Mouse (Mus musculus): ENCODE measurements around the gene Rab4a.
A peak's percentile ranks its signal among the peaks of the same experiment; 100 is the strongest.
"Not testable (repeated sequence)": the region's sequence is repeated elsewhere in the genome, so short reads cannot be mapped to it uniquely, and the experiment has no call there.

Gene Rab4a

DNA sequence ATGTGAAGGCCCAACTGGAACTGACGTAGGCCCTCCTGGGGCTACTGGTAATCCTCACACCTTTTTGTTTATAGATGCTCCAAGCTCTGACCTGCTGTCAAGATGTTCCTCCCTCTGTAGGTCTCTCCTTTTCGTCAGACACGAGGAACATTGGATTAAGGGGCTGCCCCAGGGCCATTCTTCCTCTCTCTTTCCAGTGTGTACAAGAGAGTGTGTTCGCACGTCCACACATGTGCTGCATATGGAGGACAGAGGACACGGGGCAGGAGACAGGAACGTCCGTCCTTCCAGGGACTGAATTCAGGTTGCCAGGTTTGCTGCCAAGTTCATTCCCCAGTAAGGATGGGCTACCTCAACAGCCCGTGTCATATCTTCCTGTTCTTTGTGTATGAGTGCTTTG lies 16.3 kb upstream of the Rab4a start:
- DNase-seq = no peak

DNA sequence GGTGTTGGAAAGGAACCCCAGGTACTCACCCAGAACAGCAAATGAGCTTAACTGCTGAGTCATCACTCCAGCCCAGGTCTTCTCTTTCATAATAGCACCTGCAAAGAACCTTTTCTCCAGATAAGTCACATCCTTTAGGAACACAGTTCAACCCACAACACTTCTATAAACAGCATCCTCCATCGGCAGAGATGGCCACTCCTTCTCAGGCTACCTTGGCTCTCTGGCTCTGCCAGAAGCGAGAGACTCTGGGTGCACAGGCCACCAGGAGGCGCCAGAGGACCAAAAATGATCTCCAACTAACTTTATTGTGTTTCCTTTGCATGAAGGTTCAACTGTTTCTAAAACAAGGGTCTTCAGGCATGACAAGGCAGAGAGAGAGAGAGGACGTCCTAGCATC lies 15.8 kb upstream of the Rab4a start:
- peak; percentile 65 to 91 for DNase-seq

DNA sequence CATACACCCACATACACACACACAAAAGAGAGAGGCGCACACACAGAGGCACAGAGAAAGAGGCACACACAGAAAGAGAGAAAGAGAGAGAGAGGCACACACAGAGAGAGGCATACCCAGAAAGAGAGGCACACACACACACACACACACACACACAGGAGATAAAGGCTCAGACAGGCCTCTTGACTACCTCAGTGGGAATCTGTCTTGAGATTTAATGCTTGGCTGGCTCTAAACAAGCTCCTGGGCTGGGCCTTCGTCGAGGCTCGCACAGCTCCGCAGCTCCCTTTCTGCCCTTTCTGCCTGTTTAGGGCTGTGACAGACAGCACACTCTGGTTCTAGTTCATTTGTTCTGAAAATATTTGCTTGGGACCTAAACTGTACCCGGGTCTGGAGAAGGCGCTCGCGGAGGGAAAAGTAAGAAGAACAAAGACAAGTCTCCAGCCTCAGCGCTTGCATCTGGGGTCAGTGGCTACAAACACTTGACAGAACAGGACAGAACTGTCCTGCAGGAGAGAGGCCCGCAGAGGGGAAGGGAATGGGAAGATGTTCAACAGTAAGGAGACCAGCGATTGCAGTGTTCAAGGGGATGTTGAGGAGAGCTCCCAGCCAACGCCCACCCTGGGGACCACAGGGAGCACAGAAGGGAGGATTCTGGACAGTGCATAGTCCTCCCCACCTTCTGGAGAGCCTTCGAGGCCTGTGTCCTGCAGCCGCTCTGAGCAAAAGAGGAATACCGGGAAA lies 14.5 kb upstream of the Rab4a start:
- peak in 1 of 2 experiments; percentile 22 for DNase-seq

DNA sequence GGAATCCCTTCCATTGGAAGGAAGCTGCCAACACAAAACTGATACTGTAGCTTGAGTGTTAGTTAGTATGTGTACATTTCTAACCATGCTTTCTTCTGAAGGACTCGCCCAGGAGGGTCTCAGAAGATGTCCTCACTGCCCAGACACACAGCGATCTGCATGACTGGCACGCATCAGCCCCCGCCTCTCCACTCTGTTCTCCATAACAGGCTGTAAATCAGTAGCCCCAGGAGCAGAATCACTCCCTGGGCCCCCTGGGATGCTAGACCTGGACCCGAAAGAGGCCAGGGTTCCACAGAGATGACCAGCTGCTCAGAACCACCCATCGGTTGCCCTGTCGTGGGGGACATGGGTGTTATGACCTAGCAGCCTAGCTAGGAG lies 13.9 kb upstream of the Rab4a start:
- DNase-seq = no peak

DNA sequence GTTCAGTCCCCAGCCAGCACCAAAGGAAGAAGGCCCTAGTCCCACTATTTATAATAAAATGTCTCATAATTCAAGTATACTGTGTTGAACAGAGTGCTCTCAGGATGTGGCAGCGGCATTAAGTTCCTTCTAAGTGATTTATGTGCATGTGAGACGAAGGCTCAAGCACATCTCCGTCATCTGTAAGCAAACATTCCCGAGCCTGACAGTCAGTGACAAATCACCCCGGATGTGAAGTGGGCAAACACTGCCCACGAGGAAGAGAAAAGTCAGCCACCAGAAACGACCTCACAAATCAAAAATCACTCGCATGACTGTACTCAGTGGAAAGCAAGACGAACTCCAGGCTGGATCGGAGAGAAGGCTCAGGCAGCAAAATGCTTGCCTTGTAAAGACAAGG lies 11.9 kb upstream of the Rab4a start:
- DNase-seq = no peak

DNA sequence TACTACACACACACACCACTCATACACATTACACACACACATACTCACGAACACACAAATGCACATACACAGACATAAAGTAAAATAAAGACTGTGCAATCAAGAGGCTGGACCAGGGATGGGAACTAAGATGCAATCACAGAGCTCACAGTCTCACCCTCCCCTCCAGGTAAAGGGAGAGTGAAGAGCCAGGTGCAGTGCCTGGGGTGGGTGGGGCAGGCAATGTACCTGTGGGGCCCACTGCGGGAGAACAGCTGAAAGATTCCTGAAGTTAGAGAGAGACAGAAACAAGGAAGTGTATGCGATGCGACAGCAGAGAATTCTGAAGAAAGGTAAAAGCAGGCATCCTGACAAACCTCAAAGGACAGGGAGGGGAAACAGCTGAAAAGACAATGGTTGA lies 11.0 kb upstream of the Rab4a start:
- DNase-seq = no peak

DNA sequence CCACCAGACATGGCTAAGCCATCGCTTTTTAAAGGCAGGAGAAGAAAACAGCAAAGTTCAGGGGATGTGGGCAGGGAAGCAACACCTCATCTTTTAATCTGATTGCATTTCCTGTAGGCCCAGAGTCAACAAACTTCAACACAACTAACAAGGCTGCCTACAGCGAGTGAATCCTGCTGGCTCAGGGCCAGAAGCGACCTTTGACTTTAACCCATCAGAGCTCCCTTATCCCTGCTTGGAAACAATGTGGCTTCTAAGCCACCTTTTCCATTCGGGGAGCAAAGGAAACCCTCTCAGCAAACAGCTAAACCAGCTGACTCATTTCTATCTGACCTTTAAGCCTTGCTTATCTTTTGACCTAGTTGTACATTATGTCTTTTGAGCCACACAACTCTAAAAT lies 9.0 kb upstream of the Rab4a start:
- peak in 1 of 2 experiments; percentile 49 for DNase-seq

DNA sequence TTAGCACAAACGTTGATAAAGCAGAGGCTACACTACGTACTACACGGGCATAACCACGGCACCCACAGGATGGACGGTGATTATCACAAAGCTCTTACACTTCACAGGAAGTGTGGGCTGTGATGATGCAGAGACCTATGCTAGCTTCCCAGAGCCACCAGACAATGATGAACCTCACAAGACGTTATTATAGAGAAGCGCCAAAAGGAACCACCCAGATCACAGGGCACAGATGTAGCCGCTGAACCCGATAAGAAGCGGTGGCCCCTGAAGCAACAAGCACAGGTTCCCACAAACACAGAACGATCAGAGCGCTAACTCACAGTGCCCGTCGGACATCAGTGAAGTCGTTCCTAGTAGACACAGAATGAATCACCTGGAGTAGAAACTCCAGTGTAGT lies 7.9 kb upstream of the Rab4a start:
- no peak for DNase-seq

DNA sequence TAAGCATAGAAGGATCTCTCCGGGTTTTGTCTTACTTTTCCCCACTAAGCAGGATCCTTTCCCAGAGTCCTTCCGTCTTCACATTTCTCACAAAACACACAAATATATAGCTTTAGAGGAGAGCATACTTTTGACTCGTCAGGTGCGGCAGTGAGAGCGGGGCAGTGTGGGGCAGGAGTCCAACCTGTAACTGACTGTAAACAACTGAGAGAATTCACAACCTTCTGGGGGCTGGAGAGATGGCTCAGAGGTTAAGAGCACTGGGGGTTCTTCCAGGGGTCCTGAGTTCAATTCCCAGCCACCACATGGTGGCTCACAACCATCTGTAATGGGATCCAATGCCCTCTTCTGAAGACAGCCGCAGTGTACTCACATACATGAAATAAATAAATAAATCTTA lies 6.4 kb upstream of the Rab4a start:
- DNase-seq = no peak

DNA sequence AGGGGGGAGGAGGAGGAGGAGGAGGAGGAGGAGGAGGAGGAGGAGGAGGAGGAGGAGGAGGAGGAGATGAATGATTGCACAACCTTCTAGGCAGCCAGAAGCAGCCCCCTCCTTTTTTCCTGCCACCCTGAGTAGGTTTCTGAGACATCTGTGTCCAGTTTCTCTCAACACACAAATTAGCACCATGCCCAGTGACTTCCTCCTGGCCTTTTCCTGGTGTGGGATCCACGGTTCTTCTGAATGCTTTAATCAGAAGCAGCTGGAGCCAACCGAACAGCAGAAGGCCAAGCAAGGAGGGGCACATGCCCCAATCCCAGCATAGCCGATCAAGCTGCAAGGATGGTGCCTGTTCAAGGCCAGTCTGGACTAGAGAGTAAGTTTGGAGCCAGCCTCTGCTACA lies 5.9 kb upstream of the Rab4a start:
- no peak for DNase-seq

DNA sequence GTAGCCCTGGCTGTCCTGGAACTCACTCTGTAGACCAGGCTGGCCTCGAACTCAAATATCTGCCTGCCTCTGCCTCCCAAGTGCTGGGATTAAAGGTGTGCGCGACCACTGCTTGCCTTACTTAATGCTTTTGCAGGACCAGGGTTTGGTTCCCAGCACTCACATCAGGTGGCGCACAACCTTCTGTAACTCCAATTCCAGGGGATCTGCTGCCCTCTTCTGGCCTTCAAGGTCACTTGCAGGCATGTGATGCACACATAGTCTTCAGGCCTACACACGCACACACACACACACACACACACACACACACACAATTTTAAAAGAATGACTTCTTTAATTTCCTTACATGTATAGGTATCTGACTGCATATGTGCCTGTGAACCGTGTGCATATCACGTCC lies 4.9 kb upstream of the Rab4a start:
- no peak for DNase-seq

DNA sequence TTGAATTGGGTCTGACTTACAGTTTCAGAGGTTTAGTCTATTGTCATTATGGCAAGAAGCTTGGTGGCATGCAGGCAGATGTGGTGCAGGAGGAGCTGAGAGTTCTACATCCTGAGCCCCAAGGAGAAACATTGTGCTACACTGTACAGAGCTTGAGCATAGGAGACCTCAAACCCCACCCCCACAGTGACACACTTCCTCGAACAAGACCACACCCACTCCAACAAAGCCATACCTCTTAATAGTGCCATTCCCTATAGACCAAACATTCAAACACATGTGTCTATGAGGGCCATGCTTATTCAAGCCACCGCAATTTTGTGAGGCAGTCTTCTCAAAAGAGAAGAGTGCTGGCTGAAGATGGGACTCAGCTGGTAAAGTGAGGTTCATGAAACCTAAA lies 4.2 kb upstream of the Rab4a start:
- DNase-seq = no peak

DNA sequence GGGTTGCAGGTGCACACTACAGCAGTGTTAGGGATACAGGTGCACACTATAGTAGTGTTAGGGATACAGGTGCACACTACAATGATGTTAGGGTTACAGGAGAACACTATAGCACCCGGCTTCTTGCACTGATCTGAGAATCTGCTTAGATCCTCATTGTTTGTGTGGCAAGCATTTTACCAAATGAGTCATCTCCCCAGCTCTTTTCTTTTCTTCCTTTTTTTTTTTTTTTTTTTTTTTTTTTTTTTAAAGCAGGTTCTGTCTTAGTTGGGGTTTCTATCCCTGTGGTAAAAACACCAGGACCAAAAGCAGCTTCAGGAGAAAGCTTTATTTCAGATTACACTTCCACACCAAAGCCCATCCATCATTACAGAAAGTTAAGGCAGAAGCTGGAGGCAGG lies 2.1 kb upstream of the Rab4a start:
- no peak for DNase-seq

DNA sequence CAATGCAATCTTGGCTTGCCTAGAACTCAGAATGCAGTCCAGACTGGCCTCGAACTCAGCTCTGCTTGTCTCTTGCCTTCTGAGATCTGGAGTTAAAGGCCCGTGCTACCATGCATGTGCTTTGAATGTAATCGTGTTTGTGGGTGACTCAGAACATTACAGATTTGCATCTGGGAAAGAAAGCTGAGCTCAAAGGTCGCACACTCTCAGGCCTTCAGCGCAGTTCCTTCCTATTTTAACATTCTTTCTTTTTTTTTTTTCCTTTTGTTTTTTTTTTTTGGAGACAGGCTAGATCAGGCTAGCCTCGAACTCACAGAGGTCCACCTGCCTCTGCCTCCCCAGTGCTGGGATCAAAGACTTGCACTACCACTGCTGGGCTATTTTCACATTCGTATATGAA lies 1.2 kb upstream of the Rab4a start:
- DNase-seq = no peak

DNA sequence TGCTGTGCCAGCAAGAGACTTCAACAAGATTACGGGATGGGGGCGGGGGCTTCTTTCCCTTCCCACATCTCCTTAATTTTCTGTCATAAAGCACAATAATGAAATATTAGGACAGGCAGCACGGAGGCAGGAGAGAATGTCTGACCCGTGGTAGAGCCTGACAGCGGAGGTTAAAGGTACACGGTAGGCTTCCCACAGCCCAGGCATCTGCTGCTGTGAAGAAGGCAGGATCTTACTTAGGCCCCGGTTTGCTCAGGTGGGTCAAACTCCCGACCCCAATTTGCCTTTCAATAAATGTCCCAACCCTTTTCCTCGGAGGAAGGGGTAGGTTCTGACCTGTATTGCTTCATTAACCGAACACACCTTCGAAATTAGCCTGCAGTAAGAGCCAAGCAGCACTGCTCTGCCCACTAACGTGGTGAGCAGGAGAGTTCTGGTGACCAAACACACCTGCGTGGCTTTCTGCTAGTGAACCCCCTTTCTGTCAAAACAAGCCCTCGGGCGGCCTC lies 522 bp upstream of the Rab4a start:
- DNase-seq = no peak

DNA sequence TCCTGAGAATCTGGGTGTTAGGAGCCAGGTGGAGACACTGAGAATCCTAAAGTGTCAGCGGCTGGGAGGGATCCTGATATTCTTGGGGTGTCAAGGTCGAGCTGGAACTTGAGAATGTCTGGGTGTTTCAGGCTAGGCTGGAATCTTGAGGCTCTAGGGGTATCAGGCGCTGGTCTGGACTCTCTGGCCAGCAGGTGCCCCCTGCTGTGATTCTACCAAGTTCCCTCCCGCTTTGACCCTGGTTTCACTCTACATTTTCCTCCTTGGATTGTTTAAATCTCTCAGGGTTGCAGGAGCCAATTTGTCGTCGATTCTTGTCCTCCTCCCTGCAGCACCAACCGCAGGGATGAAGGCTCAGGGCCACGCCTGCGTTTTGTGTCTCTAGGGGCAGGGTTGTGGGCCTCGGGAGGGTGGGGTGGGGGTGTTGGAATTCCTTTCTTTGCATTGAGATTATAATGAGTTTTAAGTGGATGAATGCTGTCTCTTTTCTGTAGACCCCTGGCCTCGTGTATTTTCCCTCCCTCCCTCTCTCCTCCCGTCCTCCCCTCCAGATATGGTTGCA lies 670 bp downstream of the Rab4a start:
- no peak for DNase-seq

DNA sequence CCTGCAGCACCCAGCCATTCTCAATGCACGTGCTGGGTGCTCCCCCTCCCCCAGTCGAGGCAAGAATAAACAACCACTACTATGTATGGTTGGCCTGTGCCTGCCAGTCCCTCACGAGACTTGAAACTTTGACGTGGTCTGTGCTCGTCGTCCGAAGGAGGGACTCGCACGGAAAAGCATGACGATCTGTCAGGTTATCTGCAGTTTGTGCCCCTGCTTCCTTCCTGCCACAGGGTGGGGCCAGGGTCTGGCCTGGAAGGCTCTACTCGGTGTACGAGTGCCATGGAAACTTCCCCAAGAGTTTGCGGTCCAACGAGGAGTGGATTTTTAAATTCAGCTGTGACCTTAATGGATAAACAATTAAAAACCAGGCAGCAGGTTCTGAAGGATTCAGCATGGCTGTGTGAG lies 1.2 kb downstream of the Rab4a start:
- peak; percentile 52 to 54 for DNase-seq

DNA sequence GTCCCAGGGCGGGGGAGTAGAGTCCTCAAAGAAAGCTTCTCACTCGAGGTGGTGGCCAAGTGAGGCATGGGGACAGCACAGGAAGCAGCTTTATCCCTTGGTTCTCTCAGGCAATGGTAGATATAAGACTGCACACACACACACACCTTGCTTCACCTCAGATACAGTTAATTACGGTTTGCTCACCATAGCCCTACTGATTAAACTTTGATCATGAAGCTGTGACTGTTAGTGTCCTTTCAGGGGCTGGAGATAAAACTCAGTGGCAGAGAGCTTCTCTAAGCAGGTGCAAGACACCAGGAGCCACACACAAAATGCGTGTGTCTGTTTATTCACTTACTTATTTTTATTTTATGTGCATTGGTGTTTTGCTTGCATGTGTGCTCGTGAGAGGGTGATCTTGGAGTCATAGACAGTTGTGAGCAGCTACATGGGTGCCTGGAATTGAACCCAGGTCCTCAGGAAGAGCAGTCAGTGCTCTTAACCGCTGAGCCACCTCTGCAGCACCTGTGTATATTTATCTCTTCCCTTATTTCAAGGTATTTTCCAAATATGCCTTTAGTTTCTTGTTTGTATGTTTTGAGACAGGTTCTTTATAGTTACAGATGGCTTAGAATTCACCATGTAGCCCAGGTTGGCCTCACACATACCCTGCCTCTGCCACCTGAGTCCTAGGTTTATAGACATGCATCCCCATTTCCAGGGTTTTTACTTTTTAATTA lies 2.2 kb downstream of the Rab4a start:
- no peak for DNase-seq

DNA sequence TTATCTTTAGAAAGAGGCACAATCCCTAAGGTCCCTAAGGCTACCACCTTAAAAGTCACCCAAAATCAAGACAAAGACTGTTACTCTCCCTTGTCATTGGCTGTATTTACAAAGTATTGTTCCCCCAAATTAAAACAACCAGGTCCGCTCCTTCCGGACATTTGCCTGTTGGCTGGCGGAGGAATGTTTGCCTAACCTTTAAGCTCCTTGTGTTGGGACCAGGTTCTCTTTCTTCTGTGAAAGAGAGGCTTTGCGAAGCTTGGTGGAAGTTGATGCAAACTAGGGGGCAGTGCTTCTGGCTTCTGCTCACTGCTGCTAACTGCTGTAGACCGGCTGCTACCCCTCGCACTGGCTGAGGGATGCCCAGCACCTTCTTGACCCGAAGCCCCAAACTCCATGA lies 2.9 kb downstream of the Rab4a start:
- no peak for DNase-seq

DNA sequence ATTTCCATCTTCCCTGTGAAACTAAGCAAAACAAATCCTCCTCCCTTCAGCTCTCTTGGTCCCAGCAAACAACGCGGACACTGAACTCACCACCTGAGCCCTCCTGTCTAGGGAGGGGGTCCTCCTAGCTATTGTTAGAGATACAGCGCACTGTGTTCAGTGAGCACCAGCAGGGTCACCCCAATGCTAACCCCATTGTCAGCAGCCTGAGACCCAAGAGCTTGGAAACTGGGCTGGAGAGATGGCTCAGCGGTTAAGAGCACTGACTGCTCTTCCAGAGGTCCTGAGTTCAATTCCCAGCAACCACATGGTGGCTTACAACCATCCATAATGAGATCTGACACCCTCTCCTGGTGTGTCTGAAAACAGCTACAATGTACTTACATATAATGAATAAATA lies 3.6 kb downstream of the Rab4a start:
- DNase-seq = not testable (repeated sequence)

DNA sequence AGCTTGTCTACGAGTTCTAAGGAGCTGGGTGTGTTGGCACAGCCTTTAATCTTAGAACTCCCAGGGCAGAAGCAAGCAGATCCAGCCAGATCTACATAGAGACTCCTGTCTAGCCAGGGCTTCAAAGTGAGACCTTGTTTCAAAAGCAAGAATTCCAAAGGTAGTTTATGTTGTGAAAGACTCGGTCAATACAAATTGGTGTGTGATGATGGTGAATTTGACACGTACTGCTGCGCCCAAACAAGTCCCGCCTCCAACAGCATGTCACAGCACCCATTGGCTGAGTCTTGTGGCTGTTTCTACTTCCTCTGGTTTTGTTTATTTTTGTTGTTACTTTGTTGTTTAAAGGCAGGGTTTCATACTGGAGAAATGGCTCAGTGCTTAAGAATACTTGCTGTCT lies 6.4 kb downstream of the Rab4a start:
- DNase-seq = no peak

DNA sequence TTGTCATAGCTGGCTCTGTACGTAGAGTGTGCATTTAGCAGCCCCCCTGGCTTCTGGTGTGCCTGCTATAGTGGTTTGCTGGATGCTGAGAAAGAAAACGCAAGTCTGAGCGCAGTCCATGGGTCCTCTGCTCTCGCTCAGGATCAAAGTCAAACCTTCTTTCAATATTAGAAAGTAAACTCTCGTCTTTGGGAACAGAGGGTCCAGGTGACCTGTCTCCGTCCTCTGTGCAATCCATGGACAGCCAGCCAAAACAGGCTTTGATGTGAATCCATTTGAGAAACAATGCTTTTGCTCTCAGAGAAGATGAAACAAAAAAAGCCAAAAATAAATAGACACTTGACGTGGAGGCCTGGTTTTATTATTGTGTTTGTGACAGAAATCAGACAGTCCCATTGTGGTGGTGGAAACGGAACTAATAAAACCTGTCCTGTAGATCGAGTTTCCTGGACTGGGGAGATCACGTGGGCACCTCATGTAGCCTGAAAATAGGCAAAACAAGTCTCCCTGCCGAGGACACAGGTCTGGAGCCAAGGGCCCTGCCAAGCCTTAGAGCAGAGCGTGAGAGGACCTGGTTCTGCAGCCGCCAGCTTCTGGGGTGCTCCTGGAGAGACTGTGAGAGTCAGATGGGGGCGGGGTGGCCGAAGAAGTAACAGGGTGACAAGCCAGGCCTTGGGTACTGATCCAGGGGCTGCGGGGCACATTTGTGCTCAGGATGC lies 7.5 kb downstream of the Rab4a start:
- peak; percentile 50 to 58 for DNase-seq

DNA sequence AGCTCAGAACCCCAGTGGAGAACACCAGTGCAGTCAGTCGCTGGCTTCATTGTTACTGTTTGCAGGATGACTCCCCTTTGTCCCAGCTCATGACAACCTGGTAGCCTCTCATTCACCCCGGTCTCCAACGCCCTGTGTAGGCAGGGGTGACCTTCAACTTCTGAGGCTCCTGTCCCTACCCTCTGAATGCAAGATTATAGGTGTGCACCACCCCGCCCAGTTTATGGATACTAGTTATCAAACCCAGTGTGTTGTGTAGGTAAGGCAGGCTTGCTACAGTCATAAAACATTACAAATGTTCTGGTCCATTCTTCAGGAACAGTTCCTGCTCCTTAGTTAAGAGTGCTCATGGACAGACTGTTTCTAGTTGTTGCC lies 8.1 kb downstream of the Rab4a start:
- DNase-seq = no peak

DNA sequence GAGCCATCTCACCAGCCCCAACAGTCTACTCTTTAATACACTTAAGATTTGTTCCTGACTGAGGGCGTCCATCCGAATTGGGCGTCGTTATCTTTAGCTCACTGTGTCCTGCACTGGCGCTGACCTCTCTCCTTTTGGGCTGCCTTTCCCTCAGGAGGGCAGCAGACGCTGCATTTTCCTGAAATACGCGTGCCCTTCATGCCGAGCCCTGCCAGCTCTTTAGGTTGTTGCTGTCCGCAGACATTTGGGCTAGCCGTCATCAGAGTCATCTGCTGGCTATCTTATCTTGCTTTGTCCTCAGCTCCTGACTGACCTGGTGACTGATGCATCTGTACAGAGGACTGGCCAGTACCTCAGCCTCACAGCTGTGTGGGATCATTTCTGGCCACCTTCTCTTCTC lies 9.5 kb downstream of the Rab4a start:
- no peak for DNase-seq

Measured in kidney, adult 8-10 months (tissue).